Mouse (Mus musculus) heart, postnatal 4 days (tissue): ENCODE results near the gene H2-T22. TPM values are rescaled to one million over a fixed set of nuclear protein-coding genes. Genes with fewer than 3 reads are reported as not detected.

Source experiments
- DNase-seq: peaks from one replicate; pipeline ENCODE4 v3.0.0; 2021
- total RNA-seq, 2 experiments: library from RNA; stranded (reverse); gene quantifications; 2 replicates each; pipeline ENCODE4 v1.2.3; 2021

The H2-T22 gene
- total RNA-seq, 2 experiments from 2014 or later: 7.9 to 9.3 TPM

GRCm38 (mm10) chr17:35997713-35998510, 44.6 kb downstream of the H2-T22 start:
- DNase-seq: no peak

- DNase-seq: peak; percentile 98
Observed at GRCm38 (mm10) chr17:35996949-35997348, 45.6 kb downstream of the H2-T22 start.

- no peak for DNase-seq
Observed at GRCm38 (mm10) chr17:35994879-35995240, 47.7 kb downstream of the H2-T22 start.

GRCm38 (mm10) chr17:35994175-35994878, 48.2 kb downstream of the H2-T22 start:
- DNase-seq: peak; percentile 79

GRCm38 (mm10) chr17:35993675-35994074, 48.9 kb downstream of the H2-T22 start:
- peak; percentile 87 for DNase-seq

- peak; percentile 33 for DNase-seq
Observed at GRCm38 (mm10) chr17:35991781-35992180, 50.8 kb downstream of the H2-T22 start.

Other genes starting within 250 kb of the H2-T22 start
- gene Ier3, start 221.1 kb downstream of the H2-T22 start, total RNA-seq: 10 to 100 TPM; 39.7 to 42.5 TPM
- 100 to 1,000 TPM in 1 of 2 experiments, 10 to 100 TPM in 1; 97.8 to 105 TPM for gene Flot1, start 219.5 kb downstream of the H2-T22 start, total RNA-seq
- 100 to 1,000 TPM; 908 to 913 TPM for gene Tubb5, start 204.4 kb downstream of the H2-T22 start, total RNA-seq
- gene Mdc1, start 201.2 kb downstream of the H2-T22 start, total RNA-seq: 10 to 100 TPM; 37.9 to 40.6 TPM
- gene Nrm, start 181.4 kb downstream of the H2-T22 start, total RNA-seq: 10 to 100 TPM; 26.3 to 32.2 TPM
- gene Ppp1r18, start 177.2 kb downstream of the H2-T22 start, total RNA-seq: 10 to 100 TPM; 32.6 to 32.7 TPM
- gene Dhx16, start 162.9 kb downstream of the H2-T22 start, total RNA-seq: 10 to 100 TPM; 24.2 to 25.1 TPM
- gene 2310061I04Rik, start 145.3 kb downstream of the H2-T22 start, total RNA-seq: 10 to 100 TPM; 45.0 to 47.0 TPM
- gene Atat1, start 132.7 kb downstream of the H2-T22 start, total RNA-seq: 10 to 100 TPM; 18.7 to 23.0 TPM
- gene Mrps18b, start 126.4 kb downstream of the H2-T22 start, total RNA-seq: 10 to 100 TPM; 56.1 to 58.3 TPM
- 10 to 100 TPM; 49.2 to 58.5 TPM for gene Ppp1r10, start 126.3 kb downstream of the H2-T22 start, total RNA-seq
- gene Abcf1, start 73.0 kb downstream of the H2-T22 start, total RNA-seq: 10 to 100 TPM; 71.0 to 73.9 TPM
- 10 to 100 TPM; 38.4 to 38.6 TPM for gene Gnl1, start 62.9 kb downstream of the H2-T22 start, total RNA-seq
- gene Prr3, start 62.5 kb downstream of the H2-T22 start, total RNA-seq: 10 to 100 TPM; 12.9 TPM
- gene H2-T24, start 22.2 kb downstream of the H2-T22 start, total RNA-seq: 1 to 10 TPM; 1.1 to 1.6 TPM
- 1 to 10 TPM; 7.7 to 9.5 TPM for gene H2-T23, start 9.9 kb downstream of the H2-T22 start, total RNA-seq
- gene Gm6034, start 214 bp upstream of the H2-T22 start, total RNA-seq: not detected
- gene Gm11127, start 15.6 kb upstream of the H2-T22 start, total RNA-seq: 1 to 10 TPM in 1 of 2 experiments, under 1 TPM in 1; 0.98 to 1.1 TPM
- gene Gm19684, start 78.9 kb upstream of the H2-T22 start, total RNA-seq: not detected
- not detected for gene Gm7030, start 86.7 kb upstream of the H2-T22 start, total RNA-seq
- gene Gm8909, start 125.8 kb upstream of the H2-T22 start, total RNA-seq: not detected
- gene H2-T3, start 147.5 kb upstream of the H2-T22 start, total RNA-seq: not detected
- gene Rpp21, start 215.3 kb upstream of the H2-T22 start, total RNA-seq: 10 to 100 TPM; 35.0 to 43.1 TPM
- 1 to 10 TPM; 8.3 TPM for gene Trim39, start 229.5 kb upstream of the H2-T22 start, total RNA-seq
- not detected for gene H2-M10.2, start 243.7 kb upstream of the H2-T22 start, total RNA-seq